Mouse (Mus musculus) midbrain, embryonic 15.5 days (tissue): ENCODE data around the gene Maats1. TPM values are rescaled to one million over a fixed set of nuclear protein-coding genes. Genes with fewer than 3 reads are reported as not detected.

ENCODE experiments used
- polyA plus RNA-seq: library from polyadenylated mRNA; unstranded; fragments of >200 nt; fragmentation: Nextera tagmentation; extraction: Ambion mirVana; gene quantifications from 2 replicates; pipeline ENCODE4 v1.2.1, GENCODE M21; 2015

Gene Maats1
- polyA plus RNA-seq, 1 experiment from 2014 or later = 1.1 TPM

Other genes with a start within 250 kb of the Maats1 start
- 0.08 TPM in 1 of 2 replicates, not detected in the other for gene Nr1i2, start 47.3 kb downstream of the Maats1 start, polyA plus RNA-seq
- gene Cox17, start 4.8 kb upstream of the Maats1 start, polyA plus RNA-seq = 75.4 and 77.9 TPM in 2 replicates
- 0.77 TPM in 1 of 2 replicates, not detected in the other for gene Gm21987, start 4.9 kb upstream of the Maats1 start, polyA plus RNA-seq
- gene Popdc2, start 20.1 kb upstream of the Maats1 start, polyA plus RNA-seq = 0.57 and 1.4 TPM in 2 replicates
- gene Pla1a, start 91.0 kb upstream of the Maats1 start, polyA plus RNA-seq = 0.42 and 0.61 TPM in 2 replicates
- 152 and 161 TPM in 2 replicates for gene Adprh, start 110.6 kb upstream of the Maats1 start, polyA plus RNA-seq
- gene Cd80, start 113.4 kb upstream of the Maats1 start, polyA plus RNA-seq = 0.54 and 0.75 TPM in 2 replicates
- gene Timmdc1, start 180.5 kb upstream of the Maats1 start, polyA plus RNA-seq = 32.0 and 33.0 TPM in 2 replicates
- gene Poglut1, start 208.1 kb upstream of the Maats1 start, polyA plus RNA-seq = 52.6 and 56.4 TPM in 2 replicates
- gene Tmem39a, start 216.6 kb upstream of the Maats1 start, polyA plus RNA-seq = 35.4 and 40.8 TPM in 2 replicates